8 mouse cellular contexts compared by ENCODE assay signal in the genomic region with DNA sequence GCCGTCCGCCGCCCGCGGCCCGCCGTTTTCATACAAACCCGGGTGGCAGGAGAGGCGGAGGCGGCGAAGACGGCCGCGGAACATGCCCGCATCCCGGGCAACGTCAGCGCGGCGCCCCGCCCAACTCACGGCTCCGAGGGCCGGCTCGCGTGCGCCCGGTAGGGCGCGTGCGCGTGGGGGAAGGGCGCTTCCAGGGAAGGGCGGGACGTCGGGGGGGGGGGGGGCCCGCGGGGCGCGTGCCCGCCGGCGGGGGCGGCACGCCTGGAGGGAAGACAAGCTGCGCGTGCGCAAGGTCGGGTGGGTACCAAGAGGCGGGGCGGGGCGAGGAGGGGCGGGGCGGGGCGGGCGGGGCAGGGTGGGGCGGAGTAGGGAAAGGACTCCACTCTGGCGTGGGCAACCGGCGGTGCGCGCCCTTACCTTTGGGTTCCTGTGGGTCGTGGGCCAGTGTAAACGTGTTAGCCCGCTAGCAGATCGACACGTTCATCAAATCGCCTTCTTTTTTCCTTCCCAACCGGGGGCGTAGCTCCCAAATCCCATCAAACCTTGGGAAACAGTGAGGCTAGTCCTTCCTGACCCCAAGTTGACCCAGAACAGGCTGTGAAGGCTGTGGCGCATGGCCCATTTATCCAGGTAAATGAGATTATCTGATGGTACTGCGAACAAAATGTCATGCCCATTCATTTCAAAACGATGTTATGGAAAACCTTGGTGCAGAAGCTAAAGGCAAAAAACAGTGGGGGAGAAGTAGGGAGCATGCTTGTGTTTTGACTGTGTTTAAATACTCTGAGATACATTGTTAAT. TPM values are rescaled to one million over a fixed set of nuclear protein-coding genes. Genes with fewer than 3 reads are reported as not detected.
DNase-seq lines count a peak whose midpoint lies in the region; ATAC-seq and TF ChIP-seq lines count a peak whose summit lies in the region.

No protein-coding gene starts in this region.

- H3K79me2 ChIP-seq in heart, adult 2 months (replicated peaks; ENCODE audit: control insufficient read depth, insufficient read depth, low read length), result peaks cover 2% of the 10 kb centered on the region

- 0 out of 2 replicates have a peak, but pooled peaks have one; percentile 9 for TF ChIP-seq EP300 in heart, adult 2 months (IDR thresholded peaks at IDR 0.05; ENCODE audit: insufficient read depth, low read depth, low read length)

- H3K9me3 ChIP-seq in embryonic facial prominence, embryonic 13.5 days, result no peaks in the 10 kb centered on the region
- H3K9me3 ChIP-seq in limb, embryonic 12.5 days, result no peaks in the 10 kb centered on the region
- no peaks in the 10 kb centered on the region for H3K9me3 ChIP-seq in midbrain, embryonic 14.5 days (ENCODE audit: control insufficient read depth, low read length)

- H3K4me1 ChIP-seq in embryonic facial prominence, embryonic 13.5 days, result peaks cover 24% of the 10 kb centered on the region
- peaks cover 7% of the 10 kb centered on the region for H3K4me1 ChIP-seq in heart, adult 2 months (ENCODE audit: control insufficient read depth, insufficient read depth, low read length)
- H3K4me1 ChIP-seq in kidney, adult 2 months (ENCODE audit: control insufficient read depth, insufficient read depth, low read length), result peaks cover 8% of the 10 kb centered on the region
- peaks cover 16% of the 10 kb centered on the region for H3K4me1 ChIP-seq in limb, embryonic 12.5 days (replicated peaks)
- H3K4me1 ChIP-seq in midbrain, embryonic 14.5 days (ENCODE audit: control insufficient read depth, insufficient read depth, low read length), result peaks cover 18% of the 10 kb centered on the region

- DNase-seq in 416B (ENCODE audit: low read depth), result peak; percentile 82
- peak; percentile 77 to 79 for DNase-seq in adrenal gland, postnatal 4 days (ENCODE audit: low spot score in 2 of 2)
- peak; percentile 92 to 93 for DNase-seq in heart, adult 2 months
- peak; percentile 93 for DNase-seq in kidney, adult 2 months
- peak; percentile 97 for DNase-seq in midbrain, embryonic 14.5 days
- peak; percentile 82 to 87 for DNase-seq in spleen, adult 18-20 months

- WGBS in embryonic facial prominence, embryonic 13.5 days, result under 1% methylated on average over 58 of the region's 73 CpGs
- WGBS in heart, adult 2 months, result under 1% methylated on average over 33 of the region's 73 CpGs
- under 1% methylated on average over 50 of the region's 73 CpGs for WGBS in kidney, adult 2 months
- under 1% methylated on average over 45 of the region's 73 CpGs for WGBS in limb, embryonic 12.5 days
- 1% methylated on average over 64 of the region's 73 CpGs for WGBS in midbrain, embryonic 14.5 days

- H3K4me3 ChIP-seq in embryonic facial prominence, embryonic 13.5 days, result peak overlapping the region; percentile 73
- H3K4me3 ChIP-seq in heart, adult 2 months, result peak overlapping the region; percentile 89
- peak overlapping the region; percentile 69 for H3K4me3 ChIP-seq in kidney, adult 2 months (ENCODE audit: insufficient read depth, low read depth, low read length)
- H3K4me3 ChIP-seq in limb, embryonic 12.5 days (replicated peaks), result peak overlapping the region; percentile 87
- peak overlapping the region; percentile 76 for H3K4me3 ChIP-seq in midbrain, embryonic 14.5 days (replicated peaks; ENCODE audit: low read depth, low read length)

- peak; percentile 59 for TF ChIP-seq POLR2A in heart, adult 2 months (IDR thresholded peaks at IDR 0.05; ENCODE audit: insufficient read depth, low read depth, low read length)
- TF ChIP-seq POLR2A in kidney, adult 2 months (IDR thresholded peaks at IDR 0.05; ENCODE audit: low read depth, low read length), result no peak

- peak overlapping the region; percentile 81 for H3K9ac ChIP-seq in embryonic facial prominence, embryonic 13.5 days
- peak overlapping the region; percentile 60 for H3K9ac ChIP-seq in heart, adult 2 months (ENCODE audit: low read depth, low read length)
- peak overlapping the region; percentile 78 for H3K9ac ChIP-seq in limb, embryonic 12.5 days (replicated peaks)
- peak overlapping the region; percentile 76 for H3K9ac ChIP-seq in midbrain, embryonic 14.5 days (replicated peaks; ENCODE audit: low read length)

- ATAC-seq in embryonic facial prominence, embryonic 13.5 days (ENCODE audit: insufficient number of reproducible peaks, insufficient read depth, low FRiP score, low TSS enrichment, low read depth), result peak; percentile 82
- peak; percentile 75; the same call in 1 of the 2 replicates for ATAC-seq in limb, embryonic 12.5 days (ENCODE audit: insufficient number of reproducible peaks, insufficient read depth, low FRiP score, low TSS enrichment, low read depth)
- peak; percentile 92 for ATAC-seq in midbrain, embryonic 14.5 days (ENCODE audit: low FRiP score, low TSS enrichment)

- no peaks in the 10 kb centered on the region for H3K36me3 ChIP-seq in embryonic facial prominence, embryonic 13.5 days
- no peaks in the 10 kb centered on the region for H3K36me3 ChIP-seq in heart, adult 2 months (ENCODE audit: control insufficient read depth, insufficient read depth, low read length)
- no peaks in the 10 kb centered on the region for H3K36me3 ChIP-seq in kidney, adult 2 months (ENCODE audit: control insufficient read depth, insufficient read depth, low read length)
- no peaks in the 10 kb centered on the region for H3K36me3 ChIP-seq in limb, embryonic 12.5 days
- H3K36me3 ChIP-seq in midbrain, embryonic 14.5 days (ENCODE audit: control insufficient read depth, insufficient read depth, low read length), result no peaks in the 10 kb centered on the region

- peak overlapping the region; percentile 92 for H3K4me2 ChIP-seq in embryonic facial prominence, embryonic 13.5 days
- peak overlapping the region; percentile 92 for H3K4me2 ChIP-seq in limb, embryonic 12.5 days
- H3K4me2 ChIP-seq in midbrain, embryonic 14.5 days (ENCODE audit: low read length), result peak overlapping the region; percentile 81

- intact Hi-C loops in heart, adult 2 months (cut with DNase I), result loop anchor here (1.0 to 5.0 kb wide), 2 partner anchors 28 to 60 kb away; a partner anchor contains a TSS

- 0 out of 2 replicates have a peak, but pooled peaks cover 3% of the 10 kb centered on the region for H3K27me3 ChIP-seq in embryonic facial prominence, embryonic 13.5 days
- H3K27me3 ChIP-seq in heart, adult 2 months (ENCODE audit: control insufficient read depth, insufficient read depth, low read length), result no peaks in the 10 kb centered on the region
- H3K27me3 ChIP-seq in kidney, adult 2 months (replicated peaks; ENCODE audit: control insufficient read depth, insufficient read depth, low read length), result no peaks in the 10 kb centered on the region
- 0 out of 2 replicates have a peak, but pooled peaks cover 4% of the 10 kb centered on the region for H3K27me3 ChIP-seq in limb, embryonic 12.5 days
- no peaks in the 10 kb centered on the region for H3K27me3 ChIP-seq in midbrain, embryonic 14.5 days (ENCODE audit: control insufficient read depth, insufficient read depth, low read length)

- H3K27ac ChIP-seq in embryonic facial prominence, embryonic 13.5 days, result peak overlapping the region; percentile 75
- peak overlapping the region; percentile 86 for H3K27ac ChIP-seq in heart, adult 2 months
- H3K27ac ChIP-seq in kidney, adult 2 months (ENCODE audit: insufficient read depth, low read depth, low read length), result peak overlapping the region; percentile 12; the same call in 1 of the 2 replicates
- H3K27ac ChIP-seq in limb, embryonic 12.5 days, result peak overlapping the region; percentile 59; the same call in 1 of the 2 replicates
- peak overlapping the region; percentile 88 for H3K27ac ChIP-seq in midbrain, embryonic 14.5 days (replicated peaks; ENCODE audit: low read depth, low read length)

- no peak for TF ChIP-seq CTCF in heart, adult 2 months (IDR thresholded peaks at IDR 0.05)
- TF ChIP-seq CTCF in kidney, adult 2 months (conservative IDR thresholded peaks at IDR 0.05; ENCODE audit: insufficient read depth, insufficient read length, low read depth, low read length), result no peak

RNA-seq across cellular contexts. Expression of a gene that starts 27.6 kb away (rescaled TPM):
- total RNA-seq in adrenal gland, postnatal 4 days (2021), result 10 to 100 TPM; 44.2 to 44.3 TPM
- 17.6 and 18.0 TPM in 2 replicates for polyA plus RNA-seq in embryonic facial prominence, embryonic 13.5 days (2015; fragmentation: Nextera tagmentation; extraction: Ambion mirVana)
- total RNA-seq in heart, adult 2 months (2021), result 100 to 1,000 TPM; 151 to 173 TPM
- 27.9 and 62.9 TPM in 2 replicates for polyA plus RNA-seq in heart, adult 2 months (2012; rRNA removed)
- polyA plus RNA-seq in kidney, adult 2 months (2012; rRNA removed), result 7.0 and 7.6 TPM in 2 replicates
- 9.0 and 9.3 TPM in 2 replicates for polyA plus RNA-seq in limb, embryonic 12.5 days (2016; fragmentation: Nextera tagmentation; extraction: Ambion mirVana)
- polyA plus RNA-seq in midbrain, embryonic 14.5 days (2014; fragmentation: Nextera tagmentation; extraction: Ambion mirVana), result 82.6 and 84.2 TPM in 2 replicates

RNA-seq across cellular contexts. Expression of a gene that starts 27.7 kb away (rescaled TPM):
- total RNA-seq in adrenal gland, postnatal 4 days (2021), result 10 to 100 TPM; 67.8 to 74.0 TPM
- 112 and 120 TPM in 2 replicates for polyA plus RNA-seq in embryonic facial prominence, embryonic 13.5 days (2015; fragmentation: Nextera tagmentation; extraction: Ambion mirVana)
- 100 to 1,000 TPM in 1 of 2 experiments, 10 to 100 TPM in 1; 79.9 to 106 TPM for total RNA-seq in heart, adult 2 months (2021)
- polyA plus RNA-seq in heart, adult 2 months (2012; rRNA removed), result 28.0 and 67.3 TPM in 2 replicates
- 24.0 and 28.1 TPM in 2 replicates for polyA plus RNA-seq in kidney, adult 2 months (2012; rRNA removed)
- 122 and 127 TPM in 2 replicates for polyA plus RNA-seq in limb, embryonic 12.5 days (2016; fragmentation: Nextera tagmentation; extraction: Ambion mirVana)
- 153 and 173 TPM in 2 replicates for polyA plus RNA-seq in midbrain, embryonic 14.5 days (2014; fragmentation: Nextera tagmentation; extraction: Ambion mirVana)

Comparison
In these comparisons a context has a peak if more than half of its experiments do, and no peak if none do; other contexts are left out.
1. Peak in every context shown above with its lines: DNase-seq, ATAC-seq, H3K4me3 ChIP-seq and H3K27ac ChIP-seq.
2. H3K27ac ChIP-seq: peak in every context shown above with its lines; median percentile 88 in midbrain, embryonic 14.5 days; 86 in heart, adult 2 months; 75 in embryonic facial prominence, embryonic 13.5 days; 59 in limb, embryonic 12.5 days; 12 in kidney, adult 2 months.